12 mouse cellular contexts compared by ENCODE assay signal in the genomic region with DNA sequence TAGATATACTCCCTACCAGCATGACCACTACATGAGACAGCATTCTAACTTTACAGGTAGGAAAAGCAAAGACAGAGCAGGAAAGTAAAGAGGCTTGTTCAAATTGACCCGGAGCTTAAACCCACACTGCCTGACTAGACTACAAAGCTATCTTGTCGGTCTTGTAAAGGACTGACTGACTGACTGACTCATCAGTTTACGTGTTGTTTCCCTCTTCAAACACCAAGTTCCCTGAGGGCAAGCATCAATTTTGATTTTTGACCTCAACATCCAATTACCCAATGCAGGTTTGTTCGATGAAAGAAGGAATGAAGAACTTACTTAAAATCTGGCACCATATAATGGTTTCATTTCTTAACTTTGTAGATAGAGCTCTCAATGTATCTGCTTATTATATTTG. TPM values are rescaled to one million over a fixed set of nuclear protein-coding genes. Genes with fewer than 3 reads are reported as not detected.
DNase-seq lines count a peak whose midpoint lies in the region; ATAC-seq and TF ChIP-seq lines count a peak whose summit lies in the region.
"Had no signal": no experiment of that assay in that cellular context is flagged by ENCODE, and none has a peak within 500 bp of the region (broad histone marks: within the 10 kb centered on the region; RNA-seq: fewer than 3 reads in every experiment).

No protein-coding gene starts in this region.

- peaks cover 15% of the 10 kb centered on the region for H3K4me1 ChIP-seq in kidney, embryonic 16.5 days (ENCODE audit: insufficient read depth, low read length)
- peaks cover 2 to 27% of the 10 kb centered on the region in 2 experiments; a peak in 2 of 4 replicates for H3K4me1 ChIP-seq in CH12.LX (ENCODE audit: control insufficient read depth in 1 of 2, insufficient read depth in 2 of 2)
- peaks cover 35% of the 10 kb centered on the region for H3K4me1 ChIP-seq in liver, embryonic 15.5 days (replicated peaks)

- TF ChIP-seq CTCF in gastrocnemius, adult 2 months (IDR thresholded peaks at IDR 0.05), result no peak
- TF ChIP-seq CTCF in CH12.LX (conservative IDR thresholded peaks at IDR 0.05 in 1 of 2, IDR thresholded peaks at IDR 0.05 in 1 of 2; ENCODE audit: low read depth in 2 of 2, low read length in 2 of 2), result no peak

- peaks cover 46% of the 10 kb centered on the region for H3K79me2 ChIP-seq in CH12.LX (replicated peaks; ENCODE audit: control insufficient read depth, extremely low read depth, insufficient read depth, poor library complexity, severe bottlenecking)

- no peak for TF ChIP-seq POLR2A in CH12.LX (IDR thresholded peaks at IDR 0.05; ENCODE audit: low read depth, low read length)

- intact Hi-C loops in gastrocnemius, adult 2 months (cut with DNase I), result loop anchor here (2.0 kb wide), 1 partner anchor 135 kb away; no protein-coding TSS in a partner anchor

- in situ Hi-C loops in CH12.LX (cut with MboI; ENCODE audit: low pct_ligation_motif_present, low pct_unique_long_range_greater_than_20kb, low sequenced_read_pairs), result no loop called here

- H3K4me2 ChIP-seq in kidney, embryonic 16.5 days (replicated peaks; ENCODE audit: low read depth, low read length), result peak overlapping the region; percentile 27
- H3K4me2 ChIP-seq in CH12.LX (ENCODE audit: insufficient read depth, low read depth, poor library complexity, severe bottlenecking), result no peak overlapping the region
- H3K4me2 ChIP-seq in liver, embryonic 15.5 days, result peak overlapping the region; percentile 5

- H3K9ac ChIP-seq in kidney, embryonic 16.5 days (replicated peaks; ENCODE audit: low read length), result no peak overlapping the region
- 0 out of 2 replicates have a peak overlapping the region, but pooled peaks have one; percentile 19 for H3K9ac ChIP-seq in CH12.LX (ENCODE audit: insufficient read depth, low read depth)
- no peak overlapping the region for H3K9ac ChIP-seq in liver, embryonic 15.5 days

- peak overlapping the region; percentile 95 for H3K4me3 ChIP-seq in gastrocnemius, adult 2 months
- H3K4me3 ChIP-seq in kidney, embryonic 16.5 days (ENCODE audit: low read length), result no peak overlapping the region
- peak overlapping the region in 1 of 3 experiments; percentile 96 for H3K4me3 ChIP-seq in CH12.LX (replicated peaks in 1 of 3; ENCODE audit: low read depth in 2 of 3, low read length in 2 of 3, poor library complexity in 1 of 3)
- H3K4me3 ChIP-seq in liver, embryonic 15.5 days (replicated peaks), result no peak overlapping the region; the same call in 1 of the 2 replicates

- no peak for ATAC-seq in kidney, embryonic 16.5 days (ENCODE audit: low FRiP score, low TSS enrichment)
- no peak for ATAC-seq in liver, embryonic 15.5 days (ENCODE audit: insufficient read depth)

- no peak for DNase-seq in gastrocnemius, adult 2 months
- DNase-seq in gastrocnemius, adult 8-10 months (ENCODE audit: low spot score in 2 of 2), result no peak
- DNase-seq in kidney, postnatal 25 days, result no peak
- no peak for DNase-seq in CH12.LX (ENCODE audit: extremely low read depth)
- no peak for DNase-seq in cerebellum, postnatal 4 days (ENCODE audit: low spot score in 2 of 2)
- no peak for DNase-seq in cerebellum, adult 18-20 months
- DNase-seq: adrenal gland, postnatal 10 days; kidney, adult 8-10 months; spleen, adult 18-20 months; thymus, adult 2 months had no signal

- no peaks in the 10 kb centered on the region for H3K36me3 ChIP-seq in kidney, embryonic 16.5 days (ENCODE audit: insufficient read depth, low read length)
- H3K36me3 ChIP-seq in CH12.LX (replicated peaks in 1 of 2; ENCODE audit: control insufficient read depth in 1 of 2, insufficient read depth in 1 of 2, low read length in 1 of 2), result peaks cover 0 to 14% of the 10 kb centered on the region in 2 experiments
- no peaks in the 10 kb centered on the region; the same call in 1 of the 2 replicates for H3K36me3 ChIP-seq in liver, embryonic 15.5 days (replicated peaks)

- no peaks in the 10 kb centered on the region for H3K27me3 ChIP-seq in kidney, embryonic 16.5 days (ENCODE audit: insufficient read depth, low read length)
- no peaks in the 10 kb centered on the region for H3K27me3 ChIP-seq in CH12.LX (replicated peaks)
- no peaks in the 10 kb centered on the region for H3K27me3 ChIP-seq in liver, embryonic 15.5 days

- peak overlapping the region; percentile 99; the same call in 1 of the 2 replicates for H3K27ac ChIP-seq in gastrocnemius, adult 2 months
- no peak overlapping the region for H3K27ac ChIP-seq in kidney, embryonic 16.5 days (ENCODE audit: low read length)
- no peak overlapping the region for H3K27ac ChIP-seq in CH12.LX (ENCODE audit: insufficient read depth, low read depth)
- H3K27ac ChIP-seq in liver, embryonic 15.5 days (replicated peaks), result no peak overlapping the region

- no peak for TF ChIP-seq RAD21 in CH12.LX (IDR thresholded peaks at IDR 0.05; ENCODE audit: low read depth, low read length)

- no peak for TF ChIP-seq EP300 in CH12.LX (IDR thresholded peaks at IDR 0.05; ENCODE audit: low read length)

- dilution Hi-C loops in CH12.LX (cut with MboI; ENCODE audit: extremely low pct_ligation_motif_present, extremely low pct_unique_long_range_greater_than_20kb, low sequenced_read_pairs), result no loop called here

- H3K9me3 ChIP-seq in kidney, embryonic 16.5 days (ENCODE audit: low read length), result no peaks in the 10 kb centered on the region
- no peaks in the 10 kb centered on the region for H3K9me3 ChIP-seq in CH12.LX (replicated peaks; ENCODE audit: low read length)
- H3K9me3 ChIP-seq in liver, embryonic 15.5 days (replicated peaks), result no peaks in the 10 kb centered on the region

- 87% methylated on average over 4 of the region's 4 CpGs for WGBS in kidney, embryonic 16.5 days
- 59% methylated on average over 4 of the region's 4 CpGs for WGBS in liver, embryonic 15.5 days (ENCODE audit: insufficient replicate concordance)

TF ChIP-seq in CH12.LX, 34 proteins besides CTCF, POLR2A, EP300 and RAD21:
- TF ChIP-seq RCOR1 (conservative IDR thresholded peaks at IDR 0.05; ENCODE audit: low read depth, low read length), result no peak
- TF ChIP-seq TCF12 (IDR thresholded peaks at IDR 0.05; ENCODE audit: low read depth, low read length), result no peak
- no peak for TF ChIP-seq PAX5 (IDR thresholded peaks at IDR 0.05; ENCODE audit: low read length)
- no peak for TF ChIP-seq ZMIZ1 (IDR thresholded peaks at IDR 0.05; ENCODE audit: low read depth, low read length)
- TF ChIP-seq TBP (conservative IDR thresholded peaks at IDR 0.05; ENCODE audit: low read depth, low read length), result no peak
- TF ChIP-seq MYC (IDR thresholded peaks at IDR 0.05; ENCODE audit: low read depth, low read length), result no peak
- no peak for TF ChIP-seq NELFE (IDR thresholded peaks at IDR 0.05; ENCODE audit: low read depth, low read length)
- no peak for TF ChIP-seq IRF4 (IDR thresholded peaks at IDR 0.05; ENCODE audit: low read depth, low read length)
- no peak for TF ChIP-seq MXI1 (IDR thresholded peaks at IDR 0.05; ENCODE audit: low read depth, low read length)
- TF ChIP-seq BHLHE40 (IDR thresholded peaks at IDR 0.05; ENCODE audit: low read depth, low read length), result no peak
- TF ChIP-seq CHD1 (IDR thresholded peaks at IDR 0.05; ENCODE audit: low read depth, low read length), result no peak
- no peak for TF ChIP-seq SMC3 (IDR thresholded peaks at IDR 0.05; ENCODE audit: low read depth, low read length)
- TF ChIP-seq HCFC1 (IDR thresholded peaks at IDR 0.05; ENCODE audit: low read depth, low read length), result no peak
- TF ChIP-seq MAFK (IDR thresholded peaks at IDR 0.05; ENCODE audit: insufficient replicate concordance, low read length), result no peak

RNA-seq across cellular contexts. Expression of gene Wasl, which starts 2.9 kb away (rescaled TPM):
- total RNA-seq in gastrocnemius, adult 2 months (2021), result 10 to 100 TPM; 15.3 to 18.1 TPM
- 10 to 100 TPM; 11.5 to 15.7 (median 15.4) TPM for total RNA-seq in gastrocnemius, adult 8-10 months (2022)
- 82.1 and 99.1 TPM in 2 replicates for polyA plus RNA-seq in kidney, embryonic 16.5 days (2015; fragmentation: Nextera tagmentation; extraction: Ambion mirVana)
- total RNA-seq in CH12.LX (2012; rRNA removed) (3.9 and 5.6 TPM in 2 replicates), CH12.LX (2014; rRNA removed) (7.6 and 7.8 TPM in 2 replicates)
- polyA plus RNA-seq in CH12.LX (2012; ENCODE audit: insufficient read length, low read depth), result 7.4 and 8.4 TPM in 2 replicates
- 22.8 and 25.0 TPM in 2 replicates for polyA plus RNA-seq in liver, embryonic 15.5 days (2015; fragmentation: Nextera tagmentation; extraction: Ambion mirVana)
